Mouse (Mus musculus): ENCODE results near the gene Pld2.

DNA sequence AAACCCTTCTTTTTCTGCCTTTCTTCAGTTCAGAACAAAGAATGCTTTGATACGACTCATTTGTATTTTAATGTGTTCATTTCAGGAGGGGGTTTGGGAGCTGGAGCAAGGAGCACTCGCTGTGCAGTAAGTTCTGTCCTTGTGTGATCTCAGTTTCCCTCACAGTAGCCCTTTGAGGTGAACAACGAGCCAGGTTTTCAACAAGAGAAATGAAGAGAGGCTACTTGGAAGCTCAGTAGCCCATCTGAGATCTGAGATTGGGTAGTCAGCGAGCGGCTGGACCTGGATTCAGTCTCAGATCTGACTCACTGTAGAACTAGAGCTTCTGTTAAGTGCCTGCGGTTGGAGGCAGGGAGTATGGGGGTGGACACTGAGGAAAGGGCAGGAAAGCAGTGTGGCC is 34.0 kb downstream of the Pld2 start:
- TF ChIP-seq CTCF (IDR thresholded peaks at IDR 0.05; ENCODE audit: borderline replicate concordance, insufficient read depth, low read length) (no peak), POLR2A (IDR thresholded peaks at IDR 0.05; ENCODE audit: low read depth, low read length) (no peak)

All from embryonic fibroblast, embryonic 13.5 days (primary cell).